Mouse (Mus musculus) gastrocnemius, adult 2 months (tissue): ENCODE data around the gene Fam198a. TPM values are rescaled to one million over a fixed set of nuclear protein-coding genes. Genes with fewer than 3 reads are reported as not detected.

Source experiments
- DNase-seq: peaks from one replicate; pipeline ENCODE4 v3.0.0; 2022
- H3K27ac ChIP-seq: fragments of 200-600 bp; 2 replicates; pipeline ENCODE4 v1.8.1; 2022; ENCODE audit warnings: mild to moderate bottlenecking
- H3K4me3 ChIP-seq: fragments of 200-600 bp; 2 replicates; pipeline ENCODE4 v1.8.1; 2022; ENCODE audit warnings: mild to moderate bottlenecking, moderate library complexity
- CTCF ChIP-seq: fragments of 200-600 bp; IDR thresholded peaks from 2 replicates; pipeline ENCODE4 v1.8.1; 2022; ENCODE audit warnings: antibody characterized with exemption, mild to moderate bottlenecking, moderate library complexity
- intact Hi-C: fragments of 180-260 bp; cut with DNase I; formaldehyde crosslinking; loops from one replicate; pipeline ENCODE4 v1.15.1; 2025
- total RNA-seq, 2 experiments: library from RNA; stranded (reverse); gene quantifications; 2 replicates each; pipeline ENCODE4 v1.2.3; 2021

Fam198a gene
- total RNA-seq, 2 experiments from 2014 or later, result 0.97 to 1.6 TPM

- peak overlapping the region; percentile 97 for H3K4me3 ChIP-seq
- TF ChIP-seq CTCF, result no peak
- no peak for DNase-seq
- H3K27ac ChIP-seq, result peak overlapping the region; percentile 87; the same call in 1 of the 2 replicates
- intact Hi-C loops, result no loop called here
These were observed 44.3 kb downstream of the Fam198a start for GRCm38 (mm10) chr9:121995077-121995476.

DNA sequence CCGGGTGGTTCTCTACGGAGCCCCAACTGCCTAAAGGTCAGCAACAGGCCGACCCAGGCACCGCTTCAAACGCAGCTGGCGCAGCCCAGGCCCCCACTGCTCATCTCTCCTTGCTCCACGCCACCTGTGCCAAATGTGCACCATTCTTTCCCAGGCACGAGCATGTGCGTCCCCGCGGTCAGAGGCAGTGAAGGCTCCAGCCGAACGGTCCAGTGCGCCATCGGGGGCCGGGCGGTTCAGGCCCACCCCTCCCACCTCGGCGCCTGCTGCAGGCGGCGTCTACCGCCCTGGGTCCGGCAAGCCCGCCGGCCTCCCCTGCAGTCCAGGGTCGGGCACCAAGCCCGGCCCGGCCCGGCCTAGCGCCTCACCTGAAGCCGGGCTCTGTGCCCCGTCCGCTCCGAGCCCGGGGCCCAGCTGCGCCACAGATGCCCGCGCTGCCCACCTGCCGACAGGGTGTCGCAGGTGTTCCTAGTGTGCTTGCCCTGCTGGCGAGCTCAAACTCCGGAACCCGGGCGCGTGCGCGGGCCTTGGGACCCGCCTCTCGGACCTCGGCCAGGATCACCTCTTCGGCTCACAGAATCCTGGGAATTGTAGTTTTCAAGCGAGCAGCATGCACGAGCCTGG lies 44.8 kb downstream of the Fam198a start:
- peak; percentile 92 for DNase-seq
- no peak for TF ChIP-seq CTCF
- intact Hi-C loops, result no loop called here
- Histone ChIP-seq H3K27ac (peak overlapping the region; percentile 87), H3K4me3 (peak overlapping the region; percentile 97)

GRCm38 (mm10) chr9:121997010-121997409 lies 46.2 kb downstream of the Fam198a start, which contains the start of gene Pomgnt2:
Gene Pomgnt2, minus strand, starts transcription at chr9:121997110.
- H3K4me3 ChIP-seq, result peak within 1 kb of the TSS; percentile 97
- TF ChIP-seq CTCF, result no peak
- peak within 1 kb of the TSS; percentile 87 for H3K27ac ChIP-seq
- intact Hi-C loops, result no loop called here
- DNase-seq, result no peak

DNA sequence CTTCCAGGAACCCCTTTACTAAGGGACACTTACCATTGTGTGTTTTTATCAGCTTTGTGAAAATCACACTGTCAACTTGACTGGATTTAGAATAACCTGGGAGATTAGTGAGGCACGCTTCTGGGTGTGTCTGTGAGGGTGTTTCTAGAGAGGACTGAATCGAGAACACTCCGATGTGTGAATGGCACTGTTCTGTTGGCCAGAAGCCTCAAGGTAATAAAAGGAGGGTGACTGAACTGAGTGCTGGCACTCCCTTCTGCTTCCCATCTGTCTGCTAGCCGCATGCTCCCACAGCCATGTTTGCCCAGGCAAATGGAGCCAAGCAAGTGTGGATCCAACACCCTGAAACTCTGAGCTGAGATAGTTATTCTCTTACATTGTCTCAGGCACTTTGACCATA lies 47.2 kb downstream of the Fam198a start:
- intact Hi-C loops, result no loop called here
- DNase-seq, result no peak
- Histone ChIP-seq H3K4me3 (no peak overlapping the region), H3K27ac (no peak overlapping the region)
- no peak for TF ChIP-seq CTCF

DNA sequence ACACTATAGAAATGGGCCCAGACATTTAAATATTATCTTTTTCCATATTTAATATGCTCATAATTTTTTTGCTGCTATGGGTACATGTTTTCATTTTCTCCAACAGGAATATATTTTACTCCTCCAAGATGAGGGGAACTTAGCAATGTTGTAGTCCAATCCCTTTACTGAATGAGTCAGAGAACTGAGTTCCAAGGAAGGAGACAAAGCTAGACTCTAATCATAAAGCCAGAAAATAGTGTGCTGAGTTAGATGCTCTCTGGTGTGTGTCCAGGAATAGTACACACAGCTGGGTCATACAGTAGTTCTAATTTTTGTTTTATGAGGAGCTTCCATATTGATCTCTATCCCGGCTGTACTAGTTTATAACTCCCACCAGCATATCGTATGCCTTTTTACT lies 55.4 kb downstream of the Fam198a start:
- TF ChIP-seq CTCF, result no peak
- intact Hi-C loops, result no loop called here
- Histone ChIP-seq H3K4me3 (no peak overlapping the region), H3K27ac (no peak overlapping the region)
- no peak for DNase-seq

DNA sequence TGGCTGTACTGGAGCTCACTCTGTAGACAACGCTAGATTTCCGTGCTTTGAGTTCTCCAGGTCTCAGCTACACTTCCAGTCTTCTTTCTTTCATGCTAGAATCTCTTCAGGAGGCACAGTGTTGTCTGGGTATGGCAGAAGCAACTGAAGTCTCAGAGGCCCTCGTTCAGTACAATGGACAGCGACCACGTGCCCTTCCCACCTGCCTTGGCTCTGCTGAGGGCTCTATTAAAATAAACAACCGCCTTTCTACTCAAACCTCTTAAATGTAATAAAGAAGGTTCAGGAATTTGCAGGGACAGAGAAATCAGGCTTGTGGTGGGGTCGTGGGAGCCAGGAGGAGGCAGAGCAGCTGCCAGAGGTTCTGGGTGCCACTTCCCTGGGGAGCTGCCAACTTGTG lies 55.8 kb downstream of the Fam198a start:
- intact Hi-C loops, result no loop called here
- no peak for TF ChIP-seq CTCF
- no peak for DNase-seq

DNA sequence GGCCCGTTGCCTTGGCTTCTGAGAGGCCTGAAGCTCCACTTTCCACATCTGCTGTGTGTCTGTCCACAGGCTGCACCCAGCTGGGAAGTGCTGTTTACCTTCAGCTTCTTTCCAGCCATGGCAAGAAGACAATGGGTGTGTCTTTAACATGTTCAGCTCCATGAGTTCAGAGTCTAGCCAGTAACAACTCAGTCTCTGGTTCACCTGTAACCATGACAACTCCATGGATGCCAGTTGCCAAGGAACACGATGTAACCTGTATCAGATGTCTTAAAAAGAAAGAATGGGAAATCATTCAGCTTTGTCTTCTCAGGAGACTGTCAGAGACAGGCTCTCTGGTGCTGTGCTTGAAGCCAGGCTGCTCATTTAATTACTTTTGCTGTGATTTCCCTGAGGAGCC lies 58.1 kb downstream of the Fam198a start:
- H3K4me3 ChIP-seq, result no peak overlapping the region
- DNase-seq, result no peak
- TF ChIP-seq CTCF, result no peak
- intact Hi-C loops, result no loop called here
- no peak overlapping the region for H3K27ac ChIP-seq

More for the DNA sequence above, 55.8 kb downstream of the Fam198a start:
- Histone ChIP-seq H3K27ac (no peak overlapping the region), H3K4me3 (no peak overlapping the region)

- intact Hi-C loops, result no loop called here
- DNase-seq, result no peak
- no peak for TF ChIP-seq CTCF
- Histone ChIP-seq H3K4me3 (no peak overlapping the region), H3K27ac (no peak overlapping the region)
These were observed 60.0 kb downstream of the Fam198a start for GRCm38 (mm10) chr9:122010751-122011150.

DNA sequence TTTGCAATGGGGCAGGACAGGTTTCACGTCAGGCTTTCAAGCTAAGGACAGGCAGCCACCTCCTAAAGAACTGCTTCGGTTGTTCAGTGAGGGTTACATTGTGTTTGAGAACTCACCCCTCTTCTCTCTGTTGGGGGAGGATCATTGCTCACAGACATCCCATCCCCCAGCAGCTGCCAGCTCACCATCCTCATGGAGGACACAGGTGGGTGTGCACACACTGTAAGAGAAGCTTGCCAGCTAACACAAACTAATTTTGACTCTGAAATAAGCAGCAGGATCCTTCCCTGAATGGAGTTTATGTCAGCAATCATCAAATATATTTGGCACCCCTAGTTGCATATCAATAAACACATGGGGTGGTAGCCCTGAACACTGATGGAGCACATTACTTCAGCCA lies 62.0 kb downstream of the Fam198a start:
- Histone ChIP-seq H3K4me3 (no peak overlapping the region), H3K27ac (no peak overlapping the region)
- no peak for TF ChIP-seq CTCF
- intact Hi-C loops, result no loop called here
- no peak for DNase-seq

GRCm38 (mm10) chr9:122013629-122014028 lies 62.8 kb downstream of the Fam198a start:
- TF ChIP-seq CTCF, result peak; percentile 32; the same call in 1 of the 2 replicates
- intact Hi-C loops, result no loop called here
- no peak overlapping the region for H3K27ac ChIP-seq
- H3K4me3 ChIP-seq, result no peak overlapping the region
- no peak for DNase-seq

DNA sequence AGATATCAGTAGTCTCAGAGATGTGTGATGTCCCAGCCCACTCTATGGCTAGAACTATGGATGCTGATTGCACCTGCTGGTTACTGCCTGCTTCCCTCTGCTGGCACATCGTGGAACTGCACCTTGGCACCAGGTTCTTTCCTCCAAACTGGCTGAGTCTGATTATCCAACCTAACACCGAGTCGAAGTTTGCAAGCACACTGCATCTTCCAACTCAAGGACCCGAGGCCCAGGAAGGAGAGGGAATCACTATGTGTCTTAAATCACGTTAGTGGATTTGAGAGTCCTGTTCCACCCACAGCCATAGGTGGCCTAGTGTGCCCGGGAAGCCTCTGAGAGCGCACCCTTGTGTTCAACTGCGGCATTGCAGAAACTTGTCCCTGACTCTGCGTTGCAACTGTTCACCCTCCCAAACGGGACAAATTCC lies 63.5 kb downstream of the Fam198a start:
- TF ChIP-seq CTCF, result peak; percentile 74
- Histone ChIP-seq H3K4me3 (peak overlapping the region; percentile 34; the same call in 1 of the 2 replicates), H3K27ac (no peak overlapping the region)
- DNase-seq, result peak; percentile 88
- intact Hi-C loops, result no loop called here

GRCm38 (mm10) chr9:122018079-122018478 lies 67.3 kb downstream of the Fam198a start:
- intact Hi-C loops, result loop anchor here (1.0 to 2.0 kb wide), 2 partner anchors 103 to 181 kb away; no protein-coding TSS in a partner anchor
- DNase-seq, result no peak

DNA sequence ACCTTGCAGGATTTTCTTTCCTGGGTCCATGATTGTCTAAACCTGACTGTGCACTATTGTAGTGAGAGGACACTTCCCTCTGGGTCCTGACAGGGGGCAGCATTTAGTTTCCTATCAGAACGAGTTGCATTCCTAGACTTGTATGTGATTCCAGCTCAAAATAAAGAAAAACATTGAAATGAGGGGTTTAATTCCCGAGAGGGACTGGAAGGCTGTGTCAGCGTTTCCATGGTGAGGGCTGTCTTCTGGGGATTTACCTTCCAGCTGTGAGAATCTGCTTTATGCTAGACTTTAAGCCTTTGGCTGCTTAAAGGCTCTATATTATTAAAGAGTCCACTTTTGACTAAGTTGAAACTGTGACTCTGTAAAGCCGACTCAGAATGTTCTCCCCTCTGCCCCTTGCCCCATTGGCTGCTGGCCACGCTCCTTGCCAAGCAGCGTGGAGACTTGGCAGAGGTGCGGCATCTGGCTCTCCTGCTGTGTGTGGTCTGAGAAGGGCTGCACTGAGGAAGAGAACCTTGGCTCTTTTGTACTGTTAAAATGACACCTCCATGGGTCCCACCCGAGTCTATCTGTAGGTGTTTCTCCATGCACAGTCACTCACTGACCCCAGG lies 68.1 kb downstream of the Fam198a start:
- intact Hi-C loops, result loop anchor here (1.0 to 2.0 kb wide), 3 partner anchors 102 to 180 kb away; no protein-coding TSS in a partner anchor
- peak; percentile 66 for DNase-seq
- Histone ChIP-seq H3K4me3 (peak overlapping the region; percentile 59), H3K27ac (peak overlapping the region; percentile 77)
- TF ChIP-seq CTCF, result peak; percentile 83

More at GRCm38 (mm10) chr9:122018079-122018478, 67.3 kb downstream of the Fam198a start:
- H3K27ac ChIP-seq, result no peak overlapping the region
- no peak for TF ChIP-seq CTCF
- no peak overlapping the region for H3K4me3 ChIP-seq
